Mouse (Mus musculus) liver (tissue): ENCODE data around the gene Cldn9.

Source experiments
- DNase-seq: peaks from one replicate; pipeline ENCODE4 v3.0.0-alpha.2; 2020; ENCODE audit warnings: mixed read lengths

Gene Cldn9

DNA sequence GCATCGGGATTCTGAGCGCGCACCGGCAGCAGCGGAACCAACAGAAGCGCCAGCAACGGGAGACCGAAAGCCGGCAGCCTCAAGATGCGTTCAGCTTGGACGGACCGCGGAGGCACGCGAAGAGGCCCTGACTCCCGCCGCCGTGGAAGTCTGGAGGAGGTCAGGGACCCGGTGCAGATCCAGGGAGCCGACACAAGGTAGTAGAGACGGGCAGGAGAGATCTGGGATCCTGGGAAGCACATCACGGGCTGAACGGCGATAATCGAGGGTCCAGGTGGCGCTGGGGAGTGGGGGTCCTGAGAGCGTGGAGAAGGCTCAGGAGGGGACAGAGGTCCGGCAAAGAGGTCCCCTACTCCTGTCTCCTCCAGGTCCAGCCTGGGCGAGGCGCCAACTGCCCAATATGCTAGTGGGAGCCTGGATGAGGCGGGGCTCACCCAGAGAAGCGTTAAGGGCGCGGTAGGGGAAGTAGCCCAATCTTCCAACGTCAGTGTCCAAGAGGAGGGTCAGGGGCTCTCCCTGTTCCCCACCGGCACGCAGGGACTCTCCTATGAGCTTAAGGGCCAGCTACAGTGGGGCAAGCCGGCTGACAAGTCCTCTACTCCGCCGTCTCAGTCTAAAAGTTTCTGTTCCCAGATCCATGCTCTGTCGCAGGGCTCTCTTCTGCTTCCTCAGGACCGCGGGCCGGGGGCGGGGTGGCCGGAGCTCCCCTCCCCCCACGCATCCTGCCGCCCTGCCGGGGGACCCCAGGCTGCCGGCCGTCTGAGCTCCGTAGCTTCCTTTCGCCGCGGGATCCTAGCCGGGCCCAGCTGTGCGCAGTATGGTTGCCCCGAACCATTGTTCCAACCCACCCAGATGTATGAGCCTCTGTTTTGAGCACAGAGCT is 39.0 kb downstream of the Cldn9 start, which contains the start of gene Mmp25:
Gene Mmp25, minus strand, starts transcription at position 665 of the 883 bp plus-strand sequence.
- DNase-seq: no peak
